Mouse (Mus musculus): ENCODE data around the gene Junb.

DNA sequence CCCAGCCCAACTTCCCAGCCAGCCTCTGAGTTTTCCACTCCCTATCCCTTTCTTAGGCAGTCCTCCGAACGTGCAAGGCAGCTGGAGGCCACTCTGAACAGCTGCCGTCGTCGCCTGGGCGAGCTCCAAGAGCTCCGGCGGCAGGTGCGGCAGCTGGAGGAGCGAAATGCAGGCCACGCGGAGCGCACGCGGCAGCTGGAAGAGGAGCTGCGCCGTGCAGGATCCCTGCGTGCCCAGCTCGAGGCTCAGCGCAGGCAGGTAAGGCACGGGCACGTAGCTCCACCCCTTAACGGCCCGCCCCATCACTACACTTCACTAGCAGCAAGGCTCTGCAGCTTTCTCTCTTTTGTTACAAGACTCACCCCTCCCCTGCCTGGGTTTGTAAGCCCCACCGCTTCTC is 17.2 kb upstream of the Junb start:
- TF ChIP-seq CTCF (IDR thresholded peaks at IDR 0.05; ENCODE audit: extremely low read depth, insufficient read depth, low read length): no peak
- no peak for TF ChIP-seq POLR2A (IDR thresholded peaks at IDR 0.05; ENCODE audit: extremely low read depth, insufficient read depth, low read length)

All from cortical plate, adult 2 months (tissue).